Mouse (Mus musculus) Patski (cell line): Measurements from ENCODE around the gene Mtmr2. TPM values are rescaled to one million over a fixed set of nuclear protein-coding genes. Genes with fewer than 3 reads are reported as not detected.

Experiments used
- ATAC-seq: fragments of 100-300 bp; one replicate; pipeline ENCODE4 v1.8.0; 2021
- CTCF ChIA-PET: fragments of 350-600 bp; sonication (Branson Sonifier 250); formaldehyde crosslinking; loops from one replicate; lab custom pipeline; 2022; ENCODE audit warnings: inconsistent platforms; lab: Charles Lee
- POLR2A ChIA-PET: fragments of 350-600 bp; sonication (Branson Sonifier 250); formaldehyde crosslinking; loops from one replicate; lab custom pipeline; 2022; ENCODE audit warnings: antibody characterized with exemption, inconsistent platforms; lab: Charles Lee
- DNase-seq: peaks from one replicate; pipeline ENCODE4 v3.0.0-alpha.2; 2011; ENCODE audit warnings: low read depth, low spot score
- H3K27me3 ChIP-seq: fragments of 371-371 bp; one replicate; pipeline ENCODE4 v1.5.1; 2021
- CTCF ChIP-seq: fragments of 100-300 bp; IDR thresholded peaks from one replicate; pipeline ENCODE4 v1.5.1; 2021
- in situ Hi-C: fragments of 300-500 bp; cut with MboI; formaldehyde crosslinking; loops from 3 replicates; pipeline ENCODE4 v1.11.1; 2018; ENCODE audit warnings: low pct_unique_long_range_greater_than_20kb, mixed read lengths
- polyA plus RNA-seq: library from polyadenylated mRNA; unstranded; gene quantifications from one replicate; pipeline ENCODE4 v1.2.3, GENCODE M21; 2021

The Mtmr2 gene
- polyA plus RNA-seq, 1 experiment from 2014 or later, result 68.0 TPM

DNA sequence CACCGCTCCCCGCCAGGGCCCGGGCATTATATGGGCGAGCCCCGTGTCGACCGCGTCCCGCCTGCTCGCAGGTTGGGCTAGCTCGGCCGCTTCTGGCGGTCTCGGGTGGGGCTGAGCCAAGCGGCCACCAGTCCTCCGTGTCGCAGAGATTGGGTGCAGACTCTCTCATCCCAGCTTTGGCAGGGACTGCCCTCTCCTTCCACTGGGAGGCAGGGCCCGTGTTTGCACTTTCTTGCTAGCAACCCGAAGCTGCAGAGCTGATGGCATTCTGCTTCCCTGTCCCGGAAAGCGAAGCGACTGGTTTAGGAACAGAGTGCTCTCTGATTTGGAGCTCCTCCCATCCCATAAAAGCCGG is 79.9 kb downstream of the Mtmr2 start:
- in situ Hi-C loops, result no loop called here
- ATAC-seq, result peak; percentile 11
- no peak for DNase-seq
- H3K27me3 ChIP-seq, result no peaks in the 10 kb centered on the region
- CTCF ChIA-PET, result interaction anchor here (0.6 to 2.0 kb wide), 5 partner anchors 13 to 447 kb away, joined by 3 to 5 read pairs (median 4); partner anchors contain the start of gene Sesn3
- POLR2A ChIA-PET, result interaction anchor here (0.7 to 1.0 kb wide), 5 partner anchors 11 to 236 kb away, joined by 3 to 5 read pairs (median 3); no protein-coding TSS in a partner anchor
- TF ChIP-seq CTCF, result no peak

DNA sequence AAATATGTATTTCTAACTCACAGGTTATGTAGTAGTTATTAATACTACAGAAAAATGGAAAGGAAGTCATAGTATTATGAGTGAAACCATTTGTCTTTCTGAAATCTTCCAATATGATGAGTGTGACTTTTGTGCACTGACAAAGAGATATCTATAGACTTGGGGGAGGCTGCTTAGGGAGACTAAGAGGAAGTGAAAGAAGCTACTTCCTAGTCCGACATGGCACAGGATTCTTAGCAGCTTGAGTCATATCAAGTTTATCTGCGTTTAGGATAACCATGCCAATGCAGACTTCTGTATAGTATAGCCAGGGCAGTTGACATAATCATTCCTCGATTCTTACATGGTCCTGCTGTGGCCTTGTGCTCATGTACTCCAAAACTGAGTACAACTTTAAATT is 87.0 kb downstream of the Mtmr2 start:
- DNase-seq (no peak), ATAC-seq (no peak)
- POLR2A ChIA-PET, result no interaction called here
- in situ Hi-C loops, result no loop called here
- TF ChIP-seq CTCF, result no peak
- CTCF ChIA-PET, result no interaction called here
- H3K27me3 ChIP-seq, result no peaks in the 10 kb centered on the region

DNA sequence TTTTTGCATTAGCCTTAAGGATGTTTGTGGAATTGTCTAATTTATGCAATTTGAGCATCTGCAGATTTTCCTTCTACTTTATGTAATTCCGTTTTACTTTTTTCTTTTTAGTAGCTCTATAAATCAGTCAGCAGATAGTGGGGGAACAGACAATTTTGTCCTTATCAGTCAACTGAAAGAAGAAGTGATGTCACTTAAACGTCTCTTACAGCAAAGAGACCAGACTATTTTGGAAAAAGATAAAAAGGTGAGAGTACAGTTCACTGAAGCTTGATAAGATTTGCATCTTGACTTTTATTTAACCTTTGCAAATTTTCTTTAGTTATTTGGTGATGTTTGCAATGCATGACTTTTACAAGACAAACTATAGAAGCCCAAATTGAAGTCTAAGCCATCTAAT is 88.5 kb downstream of the Mtmr2 start:
- no peak for ATAC-seq
- DNase-seq, result no peak
- POLR2A ChIA-PET, result no interaction called here
- no peaks in the 10 kb centered on the region for H3K27me3 ChIP-seq
- CTCF ChIA-PET, result no interaction called here
- in situ Hi-C loops, result no loop called here
- no peak for TF ChIP-seq CTCF

DNA sequence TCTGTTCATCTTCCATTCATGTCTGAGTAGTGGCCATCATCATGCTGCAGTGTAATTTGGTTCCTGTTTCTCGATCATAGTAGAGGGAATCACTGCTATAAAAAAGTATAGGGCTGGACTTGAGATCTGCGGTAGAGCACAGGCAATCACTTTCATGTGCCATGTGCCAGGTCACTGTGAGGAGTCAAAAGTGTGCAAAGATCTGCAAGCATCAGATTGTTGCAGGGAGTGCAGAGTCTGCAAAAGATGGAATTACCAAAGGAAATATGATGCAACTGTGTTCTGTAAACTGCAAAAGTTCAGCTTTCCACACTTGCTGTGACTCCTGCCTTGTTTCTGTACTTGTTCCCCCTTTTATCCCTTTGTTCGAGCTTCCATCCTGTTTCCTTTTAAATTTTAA is 99.4 kb downstream of the Mtmr2 start:
- ChIA-PET POLR2A (no interaction called here), CTCF (interaction anchor here (1.4 to 2.7 kb wide), 2 partner anchors 490 to 494 kb away, joined by 4 to 8 read pairs; no protein-coding TSS in a partner anchor)
- in situ Hi-C loops, result no loop called here
- ATAC-seq, result no peak
- no peak for TF ChIP-seq CTCF
- H3K27me3 ChIP-seq, result no peaks in the 10 kb centered on the region
- no peak for DNase-seq

DNA sequence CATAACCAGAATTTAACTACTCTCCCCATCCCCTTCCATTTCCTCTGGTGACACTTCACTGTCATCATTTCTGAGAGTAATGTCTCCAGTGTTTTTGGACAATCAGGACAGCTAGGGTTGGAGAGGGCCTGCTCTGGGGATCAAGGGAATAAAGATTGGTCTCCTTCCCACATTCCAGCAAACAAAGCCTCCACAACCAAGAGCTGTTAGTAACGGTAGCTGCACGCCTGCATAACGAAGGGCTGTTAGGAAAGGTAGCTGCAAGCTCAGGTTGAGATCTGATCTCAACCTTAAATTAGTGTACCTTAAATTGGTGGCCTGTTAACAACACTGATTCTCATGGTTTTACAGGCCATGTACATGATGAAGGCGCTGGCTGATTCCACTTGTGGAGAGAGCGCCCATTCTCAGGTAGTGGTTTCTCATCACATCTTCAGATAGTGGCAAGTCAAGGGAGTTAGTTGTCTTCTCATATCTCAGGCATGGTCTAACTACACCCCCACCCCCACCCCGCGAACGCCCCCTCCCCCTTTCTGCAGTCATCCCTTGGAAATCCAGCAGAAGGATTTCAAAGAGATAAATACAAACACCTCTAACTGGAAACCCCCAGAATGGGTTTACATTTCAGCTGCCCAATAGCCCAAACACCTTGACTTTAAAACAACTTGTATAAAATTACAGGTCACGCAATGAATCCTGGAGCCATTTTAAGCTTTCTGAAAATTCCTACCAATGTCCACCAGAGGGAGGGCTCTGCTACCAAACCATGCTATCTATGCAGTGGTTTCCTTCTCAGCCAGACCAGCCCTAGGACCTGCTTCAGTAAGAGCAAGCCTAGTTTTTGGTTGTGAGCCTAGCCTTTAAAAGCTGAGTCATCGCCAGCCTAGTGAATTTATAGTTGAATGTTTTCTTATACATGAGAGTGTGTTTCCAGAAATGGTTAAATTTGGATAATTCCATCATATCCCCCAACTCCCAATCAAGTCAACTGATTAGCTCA is 100.6 kb downstream of the Mtmr2 start:
- CTCF ChIA-PET, result interaction anchor here (0.6 to 1.6 kb wide), 8 partner anchors 14 to 493 kb away, joined by 3 to 4 read pairs (median 3); no protein-coding TSS in a partner anchor
- POLR2A ChIA-PET, result interaction anchor here (1.0 kb wide), 1 partner anchor 16 kb away, joined by 4 read pairs; no protein-coding TSS in a partner anchor
- in situ Hi-C loops, result no loop called here
- ATAC-seq (peak; percentile 44), DNase-seq (no peak)
- peak; percentile 80 for TF ChIP-seq CTCF
- H3K27me3 ChIP-seq, result no peaks in the 10 kb centered on the region

DNA sequence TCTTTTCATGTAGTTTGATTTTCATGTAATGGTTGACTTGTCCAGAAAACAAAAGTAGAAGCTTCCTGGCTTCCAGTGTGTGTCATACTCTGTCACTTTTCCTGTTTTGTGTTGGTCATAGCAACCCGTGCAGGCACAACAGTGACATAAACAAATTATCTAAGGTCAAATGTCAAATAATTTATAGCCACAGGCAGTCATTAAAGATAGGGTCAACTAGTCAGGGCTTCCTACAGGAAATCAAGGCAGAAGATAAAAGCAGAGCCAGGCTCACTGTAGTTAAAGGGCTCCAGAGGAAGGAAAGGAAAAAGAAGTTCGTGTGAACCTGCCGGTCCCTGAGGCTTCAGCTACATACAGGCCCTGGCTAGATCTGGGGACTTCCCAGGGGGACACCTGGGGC is 105.7 kb downstream of the Mtmr2 start:
- ChIA-PET CTCF (interaction anchor here (1.1 kb wide), 1 partner anchor 14 kb away, joined by 3 read pairs; no protein-coding TSS in a partner anchor), POLR2A (no interaction called here)
- no peaks in the 10 kb centered on the region for H3K27me3 ChIP-seq
- DNase-seq, result no peak
- in situ Hi-C loops, result loop anchor here (25.0 kb wide), 1 partner anchor 658 kb away; the partner anchor contains the start of genes Cwc15 and Kdm4d
- TF ChIP-seq CTCF, result no peak
- ATAC-seq, result no peak

Other genes with a start within 250 kb of the Mtmr2 start
- gene Cep57, start 78.7 kb downstream of the Mtmr2 start, polyA plus RNA-seq, result 44.0 TPM
- gene Fam76b, start 79.3 kb downstream of the Mtmr2 start, polyA plus RNA-seq, result 22.0 TPM